27 mouse cellular contexts compared by ENCODE assay signal in genomic region chr17:90376533-90376932, GRCm38 (mm10).
"Had no signal": no experiment of that assay in that cellular context is flagged by ENCODE, and none has a peak within 500 bp of the region (broad histone marks: within the 10 kb centered on the region; RNA-seq: fewer than 3 reads in every experiment).

No protein-coding gene starts in this region.

- H3K4me2 ChIP-seq: heart, embryonic 12.5 days; hindbrain, embryonic 12.5 days; hindbrain, embryonic 14.5 days; intestine, embryonic 15.5 days; limb, embryonic 12.5 days; liver, embryonic 11.5 days; liver, embryonic 13.5 days had no signal

- H3K9ac ChIP-seq: heart, embryonic 12.5 days; hindbrain, embryonic 12.5 days; hindbrain, embryonic 14.5 days; intestine, embryonic 15.5 days; limb, embryonic 12.5 days; liver, embryonic 13.5 days had no signal

- H3K27me3 ChIP-seq: heart, embryonic 12.5 days; hindbrain, embryonic 12.5 days; intestine, embryonic 15.5 days; limb, embryonic 12.5 days; liver, embryonic 13.5 days had no signal

- H3K4me1 ChIP-seq: heart, embryonic 10.5 days; heart, embryonic 12.5 days; hindbrain, embryonic 10.5 days; hindbrain, embryonic 12.5 days; intestine, embryonic 15.5 days; limb, embryonic 10.5 days; limb, embryonic 12.5 days; liver, embryonic 13.5 days had no signal

- H3K27ac ChIP-seq: gastrocnemius, adult 2 months; heart, embryonic 10.5 days; hindbrain, embryonic 10.5 days; hindbrain, embryonic 12.5 days; hindbrain, embryonic 14.5 days; intestine, embryonic 15.5 days; layer of hippocampus, adult 2 months; left cerebral cortex, adult 2 months; limb, embryonic 10.5 days; limb, embryonic 12.5 days; liver, embryonic 13.5 days had no signal

- H3K36me3 ChIP-seq: heart, embryonic 10.5 days; heart, embryonic 12.5 days; hindbrain, embryonic 10.5 days; hindbrain, embryonic 12.5 days; intestine, embryonic 15.5 days; limb, embryonic 10.5 days; limb, embryonic 12.5 days; liver, embryonic 13.5 days had no signal

- H3K9me3 ChIP-seq: heart, embryonic 10.5 days; heart, embryonic 12.5 days; hindbrain, embryonic 10.5 days; hindbrain, embryonic 12.5 days; intestine, embryonic 15.5 days; limb, embryonic 10.5 days; limb, embryonic 12.5 days; liver, embryonic 13.5 days had no signal

- DNase-seq: gastrocnemius, adult 2 months; gastrocnemius, postnatal 10 days; gastrocnemius, postnatal 25 days; heart, adult 18-20 months; heart, postnatal 10 days; heart, postnatal 4 days; kidney, adult 18-20 months; kidney, adult 8-10 months; kidney, postnatal 10 days; kidney, postnatal 25 days; kidney, postnatal 4 days; liver; liver, embryonic 13.5 days had no signal

- H3K4me3 ChIP-seq: gastrocnemius, adult 2 months; heart, embryonic 10.5 days; heart, embryonic 12.5 days; hindbrain, embryonic 10.5 days; hindbrain, embryonic 12.5 days; intestine, embryonic 15.5 days; layer of hippocampus, adult 2 months; left cerebral cortex, adult 2 months; limb, embryonic 10.5 days; limb, embryonic 12.5 days; liver, embryonic 13.5 days had no signal

- ATAC-seq: hindbrain, embryonic 16.5 days; inflammation-experienced regulatory T-cells, adult 6 months; intestine, embryonic 15.5 days; intestine, postnatal 0 days had no signal
